Mouse (Mus musculus) lung, postnatal 0 days (tissue): ENCODE measurements around the gene Gm20532.

Experiments
- CTCF ChIP-seq: IDR thresholded peaks from 2 replicates; pipeline ENCODE4 v1.5.1; 2016; ENCODE audit warnings: antibody characterized with exemption, mild to moderate bottlenecking
- EP300 ChIP-seq: IDR thresholded peaks from 2 replicates; pipeline ENCODE4 v1.6.1; 2016; ENCODE audit warnings: antibody characterized with exemption, mild to moderate bottlenecking, control low read depth

DNA sequence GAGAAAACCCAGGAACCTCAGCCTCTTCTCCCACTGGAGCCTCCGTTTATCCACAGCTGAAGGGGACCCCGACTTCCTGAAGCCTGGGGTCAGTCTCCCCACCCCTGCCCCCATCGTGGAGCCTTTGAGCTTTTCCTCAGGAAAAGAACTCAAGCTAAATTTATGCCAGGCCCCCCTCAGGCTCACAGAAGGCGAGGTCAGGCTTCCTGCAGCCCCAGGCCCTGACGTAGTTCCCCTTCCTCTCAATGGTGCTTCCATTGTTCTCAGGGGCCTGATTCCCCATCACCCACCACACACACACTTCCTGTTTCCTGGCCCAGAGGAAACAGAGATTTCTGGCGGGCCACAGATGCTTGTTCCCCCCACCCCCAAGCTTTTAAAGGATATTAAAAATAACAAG lies 8.1 kb upstream of the Gm20532 start:
- TF ChIP-seq CTCF (no peak), EP300 (peak; percentile 100)
